Mouse (Mus musculus): ENCODE data around the gene Apom. TPM values are rescaled to one million over a fixed set of nuclear protein-coding genes. Genes with fewer than 3 reads are reported as not detected.
A peak's percentile ranks its signal among the peaks of the same experiment; 100 is the strongest.

Apom gene
- polyA plus RNA-seq, 2 experiments from 2014 or later, result not detected

DNA sequence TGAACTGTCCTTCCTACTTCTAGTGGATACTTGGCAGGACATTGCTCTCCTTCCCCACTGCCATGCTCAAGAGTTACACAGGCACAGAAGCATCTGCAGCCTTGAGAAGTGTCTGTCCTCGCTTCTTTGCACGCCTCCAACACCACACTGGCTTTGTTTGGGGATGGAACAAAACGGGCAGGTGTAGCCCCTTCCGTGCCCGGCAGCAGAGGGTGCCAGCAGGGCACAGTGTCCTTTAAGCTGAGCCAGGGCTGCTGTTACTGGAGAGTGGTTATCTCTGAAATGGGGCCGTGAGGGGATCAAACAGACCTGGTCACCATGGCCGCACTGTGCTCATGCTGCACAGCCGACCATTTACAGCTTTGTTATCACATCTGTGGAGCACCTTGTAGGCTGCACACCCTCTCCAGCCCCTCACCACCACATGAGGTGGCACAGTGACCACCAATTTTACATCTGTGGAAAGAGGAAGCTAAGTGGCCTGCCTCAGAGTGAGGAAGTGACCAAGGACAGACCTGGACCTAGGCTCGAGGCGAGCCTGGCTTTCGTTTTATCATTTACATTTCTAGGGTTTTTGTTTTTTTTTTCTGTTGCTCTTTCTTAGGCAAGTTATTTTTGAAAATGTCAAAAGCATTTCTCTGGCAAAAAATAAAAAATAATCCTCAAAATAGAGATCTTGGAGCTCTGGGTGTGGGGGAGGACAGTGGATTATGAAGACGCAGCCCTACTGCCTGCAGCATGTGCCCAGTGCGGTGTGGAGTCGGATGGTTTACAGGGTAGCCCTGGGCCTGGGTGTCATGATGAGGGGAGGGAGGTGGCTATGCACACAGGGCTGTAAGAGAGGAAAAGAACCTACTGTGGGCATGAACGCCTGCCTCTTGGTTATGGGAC, 37.1 kb downstream of the Apom start:
- no peak for ATAC-seq

DNA sequence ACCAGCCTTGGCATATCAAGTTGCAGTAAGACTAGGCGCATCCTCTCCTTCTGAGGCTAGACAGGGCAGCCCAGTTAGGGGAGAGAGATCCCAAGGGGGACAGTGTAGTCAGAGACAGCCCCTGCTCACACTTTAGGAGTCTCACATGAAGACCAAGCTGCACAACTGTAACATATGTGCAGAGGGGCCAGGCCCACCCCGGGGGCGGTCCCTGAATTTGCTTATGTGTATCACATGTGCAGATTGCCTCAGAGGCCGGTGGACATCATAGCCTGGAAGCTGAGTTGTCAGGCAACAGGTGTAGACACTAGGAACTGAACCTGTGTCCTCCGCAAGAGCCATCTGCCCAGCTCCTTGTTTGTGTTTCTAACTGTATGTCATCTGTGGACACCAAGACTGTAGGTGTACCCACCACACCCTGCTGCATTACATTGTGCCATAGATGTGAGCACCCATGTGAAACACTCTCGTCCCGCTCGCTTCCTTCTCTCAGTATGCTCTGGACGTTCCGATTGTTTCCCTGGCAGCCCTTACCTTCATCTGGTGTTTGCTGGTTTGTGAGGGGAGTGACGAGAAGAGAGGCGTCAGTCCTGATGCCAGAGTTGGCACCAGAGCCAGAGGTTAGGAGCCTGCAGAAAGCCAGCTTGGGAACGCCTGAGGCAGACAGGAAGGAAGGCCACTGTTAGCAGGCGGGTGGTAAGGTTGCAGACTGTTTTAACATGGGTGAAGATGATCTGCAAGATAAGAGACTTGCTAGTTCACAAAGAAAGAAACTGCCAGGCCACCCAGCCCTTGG, 39.2 kb downstream of the Apom start:
- ATAC-seq, result no peak

DNA sequence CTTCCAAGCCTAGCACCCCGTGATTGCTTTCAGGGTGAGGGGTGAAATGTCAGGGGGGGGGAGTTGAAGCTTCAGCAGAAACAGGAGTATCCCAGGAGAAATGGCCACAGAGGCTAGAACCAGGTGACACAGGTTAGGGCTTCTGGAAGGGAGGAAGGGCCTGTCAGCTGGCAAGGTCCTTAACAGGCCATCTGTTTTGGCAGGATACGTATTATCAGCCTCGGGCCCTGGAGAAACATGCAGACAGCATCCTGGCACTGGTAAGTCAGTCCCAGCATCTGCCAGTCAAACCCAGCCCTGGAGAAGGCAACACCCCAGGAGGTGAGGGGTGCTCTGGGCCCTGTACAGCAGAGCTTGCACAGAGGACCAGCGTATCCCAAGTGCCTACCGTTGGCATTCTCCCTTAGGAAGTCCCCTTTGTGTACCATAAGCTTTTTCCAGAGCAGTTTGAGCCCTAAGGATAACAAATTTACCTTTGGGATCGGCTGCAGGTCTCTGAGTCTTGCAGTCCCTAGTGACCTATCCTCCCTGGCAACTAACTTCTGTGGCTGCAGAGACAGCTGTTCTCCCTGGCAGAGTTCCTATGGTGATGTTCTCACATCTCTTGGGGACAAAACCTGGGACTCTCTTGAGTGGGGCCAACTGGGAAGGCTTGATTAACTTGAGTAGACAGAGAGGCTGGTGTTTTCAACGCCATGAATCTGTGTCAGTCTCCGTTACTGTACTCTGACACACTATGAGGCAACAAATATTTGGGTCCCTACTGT, 41.5 kb downstream of the Apom start:
- no peak for ATAC-seq

DNA sequence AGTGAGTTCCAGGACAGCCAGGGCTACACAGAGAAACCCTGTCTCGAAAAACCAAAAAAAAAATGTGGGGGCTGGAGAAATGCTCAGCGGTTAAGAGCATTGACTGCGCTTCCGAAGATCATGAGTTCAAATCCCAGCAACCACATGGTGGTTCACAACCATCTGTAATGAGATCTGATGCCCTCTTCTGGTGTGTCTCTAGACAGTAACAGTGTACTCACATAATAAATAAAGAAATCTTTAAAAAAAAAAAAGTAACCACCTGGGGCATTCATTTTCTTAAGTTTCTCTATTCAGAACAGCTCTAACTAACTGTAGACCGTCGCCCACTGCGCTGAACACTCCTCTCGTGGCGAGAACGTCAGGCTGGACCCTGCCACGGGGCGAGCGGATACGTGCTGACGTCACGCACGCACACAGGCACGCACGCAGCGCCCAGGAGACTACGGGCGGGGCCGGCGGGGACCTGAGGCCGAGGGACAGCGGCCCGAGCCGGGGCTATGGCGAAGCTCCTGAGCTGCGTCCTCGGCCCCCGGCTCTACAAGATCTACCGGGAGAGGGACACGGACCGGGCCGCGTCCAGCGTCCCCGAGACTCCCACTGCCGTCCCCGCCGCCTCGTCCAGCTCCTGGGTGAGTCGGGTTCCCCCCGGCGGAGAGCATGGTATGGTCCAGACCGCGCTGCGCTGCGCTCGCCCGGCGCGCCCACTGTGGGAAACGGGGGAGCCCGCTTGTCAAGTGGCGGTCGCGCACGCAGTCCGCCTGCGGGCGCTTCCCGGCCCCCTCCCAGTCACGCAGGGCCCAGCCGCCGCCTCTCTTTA, 42.8 kb downstream of the Apom start, which contains the start of gene Abhd16a:
Gene Abhd16a (plus strand): TSS at position 439 of the 820 bp plus-strand sequence.
- peak; percentile 93 for ATAC-seq

DNA sequence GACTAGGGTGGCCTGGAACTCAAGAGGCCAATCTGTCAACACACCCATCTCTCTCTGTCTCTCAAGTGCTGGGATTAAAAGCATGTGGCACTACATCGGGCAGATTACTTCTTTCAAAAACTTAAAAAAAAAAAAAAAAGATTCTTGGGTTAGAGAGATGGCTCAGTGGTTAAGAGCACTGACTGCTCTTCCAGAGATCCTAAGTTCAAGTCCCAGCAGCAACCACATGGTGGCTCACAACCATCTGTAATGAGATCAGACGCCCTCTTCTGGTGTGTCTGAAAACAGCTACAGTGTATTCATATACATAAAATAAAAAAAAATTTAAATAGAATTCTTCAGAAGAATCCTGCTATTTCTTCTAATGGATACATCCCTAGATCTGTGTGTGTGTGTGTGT, 43.7 kb downstream of the Apom start:
- no peak for ATAC-seq

DNA sequence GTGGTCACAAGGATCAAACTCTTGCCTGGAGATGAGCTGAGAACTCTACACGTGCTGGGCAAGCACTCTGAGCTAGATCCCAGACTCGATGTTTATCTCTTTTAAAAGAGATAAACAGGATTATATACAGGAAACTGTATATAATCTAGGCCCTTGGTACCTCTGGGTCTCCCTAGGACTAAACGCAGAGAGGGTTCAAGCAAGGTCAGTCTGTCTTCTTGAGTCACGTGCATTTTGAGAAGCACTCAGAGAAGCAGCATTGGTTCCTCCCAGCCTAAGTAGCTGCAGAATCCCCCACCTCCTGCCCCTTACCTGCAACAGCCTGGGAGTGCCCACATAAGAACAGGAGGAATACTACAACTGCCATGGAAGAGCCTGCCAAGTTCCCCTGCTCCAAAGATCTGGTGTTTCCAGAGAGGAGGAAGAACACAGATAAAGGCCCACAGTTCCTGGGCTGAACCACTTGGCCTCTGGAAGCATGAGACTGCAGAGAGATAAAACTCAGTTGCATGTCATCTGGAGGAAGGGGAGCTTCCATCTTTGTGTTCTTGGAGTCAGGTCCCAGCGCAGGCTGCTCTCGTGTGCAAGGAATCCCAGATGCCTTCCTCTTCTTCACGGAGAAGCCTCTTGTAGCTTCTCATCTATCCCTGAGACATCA, 46.5 kb downstream of the Apom start, which contains the start of gene Ly6g6f:
Gene Ly6g6f (minus strand): TSS at position 403 of the 658 bp plus-strand sequence.
- ATAC-seq, result no peak

DNA sequence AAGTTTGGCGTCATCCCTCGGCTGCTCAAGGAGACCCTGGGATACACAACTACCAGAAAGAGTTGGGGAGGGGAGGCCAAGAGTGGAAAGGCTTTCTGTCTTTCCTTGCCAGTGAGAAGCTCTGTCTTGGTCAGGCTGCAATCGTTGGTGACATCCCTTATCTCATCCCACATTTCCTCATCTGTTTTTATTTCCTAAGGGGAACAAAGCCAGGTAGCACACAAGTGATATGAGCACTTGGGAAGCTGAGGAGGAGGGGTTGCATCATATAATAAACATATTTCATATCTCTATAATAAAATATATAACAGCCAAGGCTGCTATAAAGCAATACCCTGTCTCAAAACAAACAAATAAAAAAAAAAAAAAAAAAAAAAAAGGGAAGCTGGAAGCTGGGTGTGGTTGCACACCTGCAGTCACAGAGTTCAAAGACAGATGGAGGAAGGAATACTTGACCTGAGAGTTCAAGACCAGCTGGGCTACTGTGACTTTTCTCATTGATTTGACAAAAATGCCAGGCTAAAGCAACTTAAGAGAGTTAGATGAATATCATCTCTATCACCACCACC, 47.8 kb downstream of the Apom start:
- no peak for ATAC-seq

DNA sequence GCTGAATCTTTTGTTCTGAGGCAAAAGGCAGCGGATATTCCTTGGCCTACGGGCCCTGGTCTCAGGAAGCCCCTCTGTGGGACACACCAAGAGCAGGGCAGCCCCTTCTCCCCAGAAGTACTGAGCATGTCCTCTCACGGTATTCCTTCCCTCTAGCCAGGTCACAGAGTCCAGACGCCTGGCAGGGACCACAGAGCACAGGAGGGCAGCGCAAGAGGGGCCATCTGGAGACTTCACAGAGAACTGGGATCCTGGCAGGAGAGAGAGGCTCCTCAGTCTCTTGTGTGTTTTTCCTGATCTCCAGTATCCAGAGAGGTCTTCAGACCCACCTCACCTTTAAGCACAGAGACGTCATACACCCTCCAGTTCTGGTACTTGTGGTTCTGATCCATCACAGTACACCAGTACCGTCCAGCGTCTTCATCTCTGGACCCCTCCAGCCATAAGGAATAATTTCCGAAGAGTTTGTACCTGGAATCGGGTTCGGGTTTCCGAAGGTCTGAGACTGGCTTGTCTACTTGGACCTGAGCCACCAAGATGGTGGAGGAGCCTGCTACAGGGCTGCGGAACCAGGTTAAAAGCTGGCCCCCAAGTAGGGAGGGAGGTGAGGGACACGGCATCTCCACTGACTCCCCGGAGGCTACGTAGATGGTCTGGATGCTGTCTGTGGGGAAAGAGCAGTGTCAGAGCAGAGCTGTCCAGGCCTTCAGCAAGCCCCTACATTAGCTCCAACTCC, 48.8 kb downstream of the Apom start:
- no peak for ATAC-seq

DNA sequence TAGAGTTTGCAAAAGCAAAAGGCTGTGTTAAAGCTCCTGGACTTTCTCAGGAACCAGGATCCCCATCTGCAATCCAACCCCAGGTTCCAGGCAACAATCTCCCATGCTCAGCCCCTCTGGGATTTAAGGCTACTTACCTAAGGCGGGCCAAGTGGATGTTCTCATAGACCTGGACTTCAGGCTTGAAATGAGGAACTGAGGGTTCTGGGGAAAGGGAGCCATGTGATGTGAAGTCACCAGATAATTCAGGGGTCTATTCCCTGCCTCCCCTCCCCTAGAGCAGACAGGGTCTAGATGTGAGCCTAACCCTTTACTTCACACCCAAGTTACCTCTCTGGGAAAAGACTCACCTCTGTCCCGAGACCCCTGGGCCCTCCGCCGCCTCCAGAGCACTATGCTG, 51.1 kb downstream of the Apom start:
- no peak for ATAC-seq

DNA sequence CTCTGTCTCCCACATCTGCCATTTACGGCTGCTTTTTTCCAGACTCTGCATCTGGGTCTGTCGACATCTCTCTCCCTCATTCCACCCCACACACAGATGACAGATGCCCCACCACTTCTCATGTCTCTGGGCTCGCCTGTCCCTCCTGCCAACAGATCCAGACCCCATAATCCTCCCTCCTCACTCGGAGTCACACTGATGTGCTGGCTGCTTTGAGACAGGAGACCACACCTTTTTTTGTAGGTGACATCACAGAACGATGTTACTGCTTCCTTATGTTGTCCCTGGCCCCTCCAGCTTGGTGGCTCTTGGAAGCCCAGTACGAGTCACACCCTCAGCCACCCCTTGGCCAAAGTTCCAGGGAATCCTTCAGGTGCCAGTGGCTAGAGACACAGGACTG, 51.6 kb downstream of the Apom start:
- ATAC-seq, result no peak

DNA sequence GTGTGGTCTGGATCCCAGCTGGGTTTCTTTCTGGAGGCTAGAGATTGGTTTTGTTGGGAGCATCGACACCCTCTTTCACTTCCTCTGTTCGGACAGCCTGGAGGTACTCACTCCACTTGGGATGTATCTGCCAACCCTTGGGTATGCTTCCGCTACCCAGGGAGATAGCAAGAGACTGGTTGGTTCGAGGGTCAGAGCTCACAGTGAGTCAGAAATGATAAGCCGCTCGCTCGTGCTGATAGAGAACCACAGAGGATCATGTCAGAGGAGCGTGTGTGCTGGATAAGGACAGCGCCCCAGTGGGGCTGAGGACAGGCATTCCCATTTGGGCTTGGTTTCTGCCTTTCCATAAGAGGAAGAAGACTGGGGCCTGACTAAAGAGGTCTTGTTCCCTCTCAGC, 52.1 kb downstream of the Apom start:
- ATAC-seq, result no peak

Other genes starting within 250 kb of the Apom start
- gene C2, start 233.8 kb downstream of the Apom start, polyA plus RNA-seq (2017; shearing (Covaris generic)), result under 1 TPM in 1 of 2 experiments, not detected in 1; 0.73 TPM
- gene Ehmt2, start 233.6 kb downstream of the Apom start, polyA plus RNA-seq (2017; shearing (Covaris generic)), result 10 to 100 TPM; 32.8 to 37.0 TPM
- gene Slc44a4, start 217.6 kb downstream of the Apom start, polyA plus RNA-seq (2017; shearing (Covaris generic)), result not detected
- 10 to 100 TPM; 18.6 to 19.9 TPM for gene Neu1, start 200.8 kb downstream of the Apom start, polyA plus RNA-seq (2017; shearing (Covaris generic))
- 1 to 10 TPM in 1 of 2 experiments, not detected in 1; 7.0 TPM for gene Hspa1b, start 172.8 kb downstream of the Apom start, polyA plus RNA-seq (2017; shearing (Covaris generic))
- gene Gm20481, start 162.1 kb downstream of the Apom start, polyA plus RNA-seq (2017; shearing (Covaris generic)), result not detected
- 1 to 10 TPM in 1 of 2 experiments, under 1 TPM in 1; 0.17 to 5.1 TPM for gene Hspa1a, start 159.9 kb downstream of the Apom start, polyA plus RNA-seq (2017; shearing (Covaris generic))
- under 1 TPM in 1 of 2 experiments, not detected in 1; 0.46 TPM for gene Hspa1l, start 159.3 kb downstream of the Apom start, polyA plus RNA-seq (2017; shearing (Covaris generic))
- 10 to 100 TPM; 45.5 to 61.3 TPM for gene Lsm2, start 150.2 kb downstream of the Apom start, polyA plus RNA-seq (2017; shearing (Covaris generic))
- 10 to 100 TPM; 28.5 to 29.1 TPM for gene Vars, start 131.1 kb downstream of the Apom start, polyA plus RNA-seq (2017; shearing (Covaris generic))
- under 1 TPM; 0.11 to 0.12 TPM for gene Vwa7, start 115.5 kb downstream of the Apom start, polyA plus RNA-seq (2017; shearing (Covaris generic))
- 1 to 10 TPM; 1.8 to 2.1 TPM for gene Sapcd1, start 104.0 kb downstream of the Apom start, polyA plus RNA-seq (2017; shearing (Covaris generic))
- gene Msh5, start 85.3 kb downstream of the Apom start, polyA plus RNA-seq (2017; shearing (Covaris generic)), result 1 to 10 TPM; 1.3 to 1.6 TPM
- gene Clic1, start 82.1 kb downstream of the Apom start, polyA plus RNA-seq (2017; shearing (Covaris generic)), result 100 to 1,000 TPM; 464 to 670 TPM
- 1 to 10 TPM in 1 of 2 experiments, under 1 TPM in 1; 0.36 to 1.8 TPM for gene Ddah2, start 73.0 kb downstream of the Apom start, polyA plus RNA-seq (2017; shearing (Covaris generic))
- not detected for gene Ly6g6c, start 66.7 kb downstream of the Apom start, polyA plus RNA-seq (2017; shearing (Covaris generic))
- gene Mpig6b, start 65.9 kb downstream of the Apom start, polyA plus RNA-seq (2017; shearing (Covaris generic)), result not detected
- gene Ly6g6e, start 55.1 kb downstream of the Apom start, polyA plus RNA-seq (2017; shearing (Covaris generic)), result not detected
- not detected for gene Ly6g6d, start 54.0 kb downstream of the Apom start, polyA plus RNA-seq (2017; shearing (Covaris generic))
- under 1 TPM in 1 of 2 experiments, not detected in 1; 0.29 TPM for gene Ly6g6f, start 46.4 kb downstream of the Apom start, polyA plus RNA-seq (2017; shearing (Covaris generic))
- 10 to 100 TPM; 18.7 to 20.6 TPM for gene Abhd16a, start 42.8 kb downstream of the Apom start, polyA plus RNA-seq (2017; shearing (Covaris generic))
- not detected for gene Ly6g5c, start 23.8 kb downstream of the Apom start, polyA plus RNA-seq (2017; shearing (Covaris generic))
- 1 to 10 TPM; 1.9 to 2.4 TPM for gene Ly6g5b, start 16.6 kb downstream of the Apom start, polyA plus RNA-seq (2017; shearing (Covaris generic))
- 10 to 100 TPM; 60.4 to 70.2 TPM for gene Gpank1, start 10.6 kb downstream of the Apom start, polyA plus RNA-seq (2017; shearing (Covaris generic))
- gene Csnk2b, start 10.0 kb downstream of the Apom start, polyA plus RNA-seq (2017; shearing (Covaris generic)), result 100 to 1,000 TPM; 274 to 355 TPM
- gene D17H6S53E, start 5.7 kb downstream of the Apom start, polyA plus RNA-seq (2017; shearing (Covaris generic)), result 10 to 100 TPM; 22.6 to 26.3 TPM
- 10 to 100 TPM; 26.2 to 34.1 TPM for gene Bag6, start 3.1 kb upstream of the Apom start, polyA plus RNA-seq (2017; shearing (Covaris generic))
- 10 to 100 TPM; 38.8 to 78.9 TPM for gene Prrc2a, start 32.8 kb upstream of the Apom start, polyA plus RNA-seq (2017; shearing (Covaris generic))
- 1 to 10 TPM in 1 of 2 experiments, under 1 TPM in 1; 0.91 to 1.9 TPM for gene Aif1, start 44.0 kb upstream of the Apom start, polyA plus RNA-seq (2017; shearing (Covaris generic))
- 10 to 100 TPM in 1 of 2 experiments, 1 to 10 TPM in 1; 5.4 to 13.4 TPM for gene Lst1, start 56.4 kb upstream of the Apom start, polyA plus RNA-seq (2017; shearing (Covaris generic))
- 100 to 1,000 TPM; 134 to 383 TPM for gene Ltb, start 62.4 kb upstream of the Apom start, polyA plus RNA-seq (2017; shearing (Covaris generic))
- 10 to 100 TPM; 21.5 to 21.6 TPM for gene Tnf, start 70.0 kb upstream of the Apom start, polyA plus RNA-seq (2017; shearing (Covaris generic))
- 10 to 100 TPM; 70.5 to 90.5 TPM for gene Lta, start 73.3 kb upstream of the Apom start, polyA plus RNA-seq (2017; shearing (Covaris generic))
- gene Gm16181, start 88.8 kb upstream of the Apom start, polyA plus RNA-seq (2017; shearing (Covaris generic)), result 1 to 10 TPM in 1 of 2 experiments, not detected in 1; 1.8 TPM
- gene Atp6v1g2, start 101.6 kb upstream of the Apom start, polyA plus RNA-seq (2017; shearing (Covaris generic)), result 1 to 10 TPM; 2.3 to 4.0 TPM
- 1 to 10 TPM; 3.4 to 4.4 TPM for gene Nfkbil1, start 103.7 kb upstream of the Apom start, polyA plus RNA-seq (2017; shearing (Covaris generic))
- 100 to 1,000 TPM; 200 to 247 TPM for gene Ddx39b, start 109.7 kb upstream of the Apom start, polyA plus RNA-seq (2017; shearing (Covaris generic))
- gene H2-D1, start 130.7 kb upstream of the Apom start, polyA plus RNA-seq (2017; shearing (Covaris generic)), result 1,000 to 10,000 TPM; 3,460 to 4,099 TPM
- gene H2-Q1, start 188.4 kb upstream of the Apom start, polyA plus RNA-seq (2017; shearing (Covaris generic)), result not detected
- 1 to 10 TPM; 7.5 to 8.8 TPM for gene H2-Q2, start 210.2 kb upstream of the Apom start, polyA plus RNA-seq (2017; shearing (Covaris generic))
- gene H2-Q4, start 247.6 kb upstream of the Apom start, polyA plus RNA-seq (2017; shearing (Covaris generic)), result 10 to 100 TPM; 12.1 to 12.7 TPM